Mouse (Mus musculus) midbrain, postnatal 0 days (tissue): Measurements from ENCODE around the gene Usp2. TPM values are rescaled to one million over a fixed set of nuclear protein-coding genes. Genes with fewer than 3 reads are reported as not detected.

Experiments used
- ATAC-seq: fragments of 200-750 bp; cut with Nextera tagmentation; 2 replicates; pipeline ENCODE4 v1.8.0; 2017; ENCODE audit warnings: moderate number of reproducible peaks, mild to moderate bottlenecking, moderate TSS enrichment, moderate library complexity; ENCODE audit not compliant: low FRiP score
- DNase-seq: peaks from one replicate; pipeline ENCODE4 v3.0.0-alpha.2; 2015; ENCODE audit warnings: low spot score
- H3K27ac ChIP-seq: fragments of 300-500 bp; sonication (generic); 2 replicates; pipeline ENCODE4 v1.5.1; 2014; ENCODE audit warnings: low read depth, mild to moderate bottlenecking, low read length, mixed read lengths
- H3K27me3 ChIP-seq: fragments of 300-500 bp; sonication (generic); 2 replicates; pipeline ENCODE4 v1.6.1; 2014; ENCODE audit warnings: low read length, control low read depth, mixed read lengths; ENCODE audit not compliant: insufficient read depth
- H3K36me3 ChIP-seq: fragments of 300-500 bp; sonication (generic); 2 replicates; pipeline ENCODE4 v1.6.1; 2014; ENCODE audit warnings: low read length, control low read depth, mixed read lengths; ENCODE audit not compliant: insufficient read depth
- H3K4me1 ChIP-seq: fragments of 300-500 bp; sonication (generic); 2 replicates; pipeline ENCODE4 v1.6.1; 2014; ENCODE audit warnings: mild to moderate bottlenecking, control low read depth, antibody characterized with exemption, low read length, mixed read lengths; ENCODE audit not compliant: insufficient read depth
- H3K4me2 ChIP-seq: fragments of 300-500 bp; sonication (generic); 2 replicates; pipeline ENCODE4 v1.6.1; 2014; ENCODE audit warnings: low read depth, mild to moderate bottlenecking, low read length, mixed read lengths; ENCODE audit not compliant: poor library complexity, severe bottlenecking
- H3K4me3 ChIP-seq: fragments of 300-500 bp; sonication (generic); 2 replicates; pipeline ENCODE4 v1.5.1; 2014; ENCODE audit warnings: low read depth, mild to moderate bottlenecking, low read length, moderate library complexity
- H3K9ac ChIP-seq: fragments of 300-500 bp; sonication (generic); replicated peaks from 2 replicates; pipeline ENCODE4 v1.6.1; 2014; ENCODE audit warnings: mild to moderate bottlenecking, low read length, moderate library complexity, mixed read lengths; ENCODE audit not compliant: poor library complexity, severe bottlenecking
- H3K9me3 ChIP-seq: fragments of 300-500 bp; sonication (generic); 2 replicates; pipeline ENCODE4 v1.6.1; 2016; ENCODE audit warnings: low read length, control low read depth
- CTCF ChIP-seq: IDR thresholded peaks from 2 replicates; pipeline ENCODE4 v1.5.1; 2016; ENCODE audit warnings: antibody characterized with exemption, mild to moderate bottlenecking
- WGBS: fragments of 180-500 bp; shearing (Covaris S2); extraction: QIAGEN DNeasy Blood & Tissue Kit; methylation state at CpG from one replicate; pipeline ENCODE4 v1.1.7; 2014; 5-methylcytosine and 5-hydroxymethylcytosine counted together
- polyA plus RNA-seq: library from polyadenylated mRNA; unstranded; fragments of >200 nt; fragmentation: Nextera tagmentation; extraction: Ambion mirVana; gene quantifications from 2 replicates; pipeline ENCODE4 v1.2.1, GENCODE M21; 2015
- total RNA-seq: library from RNA; depleted of rRNA; stranded (reverse); fragments of >200 nt; gene quantifications from 2 replicates; pipeline ENCODE4 v1.2.3, GENCODE M21; 2014

Gene Usp2
- total and polyA plus RNA-seq, 2 experiments from 2014 or later = 7.5 to 15.1 TPM

GRCm38 (mm10) chr9:44071914-44072598 is 5.2 kb downstream of the Usp2 start:
- TF ChIP-seq CTCF = no peak
- no peaks in the 10 kb centered on the region for H3K27me3 ChIP-seq
- 27% methylated on average over 11 of the region's 11 CpGs for WGBS

GRCm38 (mm10) chr9:44072599-44072915 is 5.7 kb downstream of the Usp2 start:
- Histone ChIP-seq H3K9me3 (no peaks in the 10 kb centered on the region), H3K27me3 (no peaks in the 10 kb centered on the region), H3K36me3 (no peaks in the 10 kb centered on the region), H3K4me1 (0 out of 2 replicates have a peak, but pooled peaks cover 3% of the 10 kb centered on the region), H3K9ac (no peak overlapping the region), H3K4me3 (no peak overlapping the region), H3K27ac (peak overlapping the region; percentile 77), H3K4me2 (no peak overlapping the region)
- no peak for TF ChIP-seq CTCF
- 15% methylated on average over 4 of the region's 4 CpGs for WGBS
- ATAC-seq (peak; percentile 73), DNase-seq (peak; percentile 69)

More at GRCm38 (mm10) chr9:44071914-44072598, 5.2 kb downstream of the Usp2 start:
- Histone ChIP-seq H3K4me2 (no peak overlapping the region), H3K9ac (no peak overlapping the region), H3K4me3 (no peak overlapping the region), H3K27ac (peak overlapping the region; percentile 77), H3K9me3 (no peaks in the 10 kb centered on the region), H3K4me1 (0 out of 2 replicates have a peak, but pooled peaks cover 3% of the 10 kb centered on the region), H3K36me3 (no peaks in the 10 kb centered on the region)
- ATAC-seq = peak; percentile 71
- peak; percentile 83 for DNase-seq

GRCm38 (mm10) chr9:44073115-44073514 is 6.3 kb downstream of the Usp2 start:
- no peak for TF ChIP-seq CTCF
- peak overlapping the region; percentile 47 for H3K27ac ChIP-seq
- ATAC-seq = no peak
- no peaks in the 10 kb centered on the region for H3K9me3 ChIP-seq
- no peaks in the 10 kb centered on the region for H3K36me3 ChIP-seq
- no peaks in the 10 kb centered on the region for H3K27me3 ChIP-seq
- DNase-seq = no peak
- H3K4me1 ChIP-seq = 0 out of 2 replicates have a peak, but pooled peaks cover under 1% of the 10 kb centered on the region
- no peak overlapping the region for H3K4me3 ChIP-seq
- H3K4me2 ChIP-seq = peak overlapping the region; percentile 1; the same call in 1 of the 2 replicates
- WGBS = 52% methylated on average over 5 of the region's 5 CpGs
- H3K9ac ChIP-seq = no peak overlapping the region

GRCm38 (mm10) chr9:44074395-44075275 is 7.8 kb downstream of the Usp2 start:
- H3K9me3 ChIP-seq = no peaks in the 10 kb centered on the region
- H3K9ac ChIP-seq = no peak overlapping the region
- no peak overlapping the region for H3K27ac ChIP-seq
- H3K4me2 ChIP-seq = no peak overlapping the region
- TF ChIP-seq CTCF = peak; percentile 26
- ATAC-seq (no peak), DNase-seq (no peak)
- H3K27me3 ChIP-seq = no peaks in the 10 kb centered on the region
- H3K4me3 ChIP-seq = no peak overlapping the region
- no peaks in the 10 kb centered on the region for H3K36me3 ChIP-seq
- no peaks in the 10 kb centered on the region for H3K4me1 ChIP-seq
- 63% methylated on average over 9 of the region's 9 CpGs for WGBS

- DNase-seq (no peak), ATAC-seq (no peak)
- no peak overlapping the region for H3K9ac ChIP-seq
- no peaks in the 10 kb centered on the region for H3K27me3 ChIP-seq
- 77% methylated on average over 24 of the region's 24 CpGs for WGBS
- H3K27ac ChIP-seq = no peak overlapping the region
- no peaks in the 10 kb centered on the region for H3K4me1 ChIP-seq
- H3K4me2 ChIP-seq = no peak overlapping the region
- no peaks in the 10 kb centered on the region for H3K36me3 ChIP-seq
- no peak overlapping the region for H3K4me3 ChIP-seq
- H3K9me3 ChIP-seq = no peaks in the 10 kb centered on the region
- TF ChIP-seq CTCF = no peak
These were observed 8.6 kb downstream of the Usp2 start for GRCm38 (mm10) chr9:44075276-44075995.
